Mouse (Mus musculus) C2C12 (cell line): Measurements from ENCODE around the gene Prmt9. TPM values are rescaled to one million over a fixed set of nuclear protein-coding genes. Genes with fewer than 3 reads are reported as not detected.
A peak's percentile ranks its signal among the peaks of the same experiment; 100 is the strongest.

Experiments used
- H3K27me3 ChIP-seq: one replicate; pipeline ENCODE4 v1.6.1; 2011; ENCODE audit not compliant: control insufficient read depth, insufficient read depth, insufficient read length
- H3K36me3 ChIP-seq: one replicate; pipeline ENCODE4 v1.6.1; 2011; ENCODE audit not compliant: control insufficient read depth, insufficient read depth
- H3K4me3 ChIP-seq: one replicate; pipeline ENCODE4 v1.5.1; 2011; ENCODE audit warnings: mild to moderate bottlenecking, control low read depth; ENCODE audit not compliant: poor library complexity, insufficient read depth, severe bottlenecking
- H3K79me2 ChIP-seq: one replicate; pipeline ENCODE4 v1.6.1; 2011; ENCODE audit not compliant: control insufficient read depth, insufficient read depth
- H3K79me3 ChIP-seq: one replicate; pipeline ENCODE4 v1.6.1; 2011; ENCODE audit warnings: low read depth, control low read depth
- H3ac ChIP-seq: one replicate; pipeline ENCODE3; 2011; ENCODE audit warnings: low read depth; ENCODE audit not compliant: control insufficient read depth, insufficient read length
- CEBPB ChIP-seq: IDR thresholded peaks from one replicate; pipeline ENCODE4 v1.6.1; 2011; ENCODE audit warnings: low read depth, mild to moderate bottlenecking, control low read depth, moderate library complexity
- CTCF ChIP-seq: IDR thresholded peaks from one replicate; pipeline ENCODE4 v1.5.1; 2011; ENCODE audit not compliant: control insufficient read depth, insufficient read depth, insufficient read length
- FOSL1 ChIP-seq: IDR thresholded peaks from one replicate; pipeline ENCODE4 v1.8.0; 2011; ENCODE audit warnings: mild to moderate bottlenecking, low read length; ENCODE audit not compliant: poor library complexity, insufficient read depth, severe bottlenecking
- MAX ChIP-seq: IDR thresholded peaks from one replicate; pipeline ENCODE4 v1.6.1; 2011; ENCODE audit warnings: mild to moderate bottlenecking, control low read depth
- MYOD1 ChIP-seq: IDR thresholded peaks from one replicate; pipeline ENCODE4 v1.6.1; 2011; ENCODE audit warnings: low read depth; ENCODE audit not compliant: control insufficient read depth, insufficient read length
- MYOG ChIP-seq: IDR thresholded peaks from one replicate; pipeline ENCODE4 v1.6.1; 2011; ENCODE audit not compliant: control insufficient read depth, insufficient read length; ENCODE audit errors: extremely low read depth
- USF1 ChIP-seq: IDR thresholded peaks from one replicate; pipeline ENCODE4 v1.6.1; 2011; ENCODE audit warnings: low read depth, mild to moderate bottlenecking, control low read depth, moderate library complexity
- polyA plus RNA-seq: library from polyadenylated mRNA; unstranded; fragments of >200 nt; fragmentation: generic; extraction: Trizol; gene quantifications from one replicate; pipeline ENCODE4 v1.2.1, GENCODE M21; 2012; ENCODE audit warnings: missing spikeins

Prmt9 gene
- polyA plus RNA-seq, 1 experiment = 7.5 TPM

DNA sequence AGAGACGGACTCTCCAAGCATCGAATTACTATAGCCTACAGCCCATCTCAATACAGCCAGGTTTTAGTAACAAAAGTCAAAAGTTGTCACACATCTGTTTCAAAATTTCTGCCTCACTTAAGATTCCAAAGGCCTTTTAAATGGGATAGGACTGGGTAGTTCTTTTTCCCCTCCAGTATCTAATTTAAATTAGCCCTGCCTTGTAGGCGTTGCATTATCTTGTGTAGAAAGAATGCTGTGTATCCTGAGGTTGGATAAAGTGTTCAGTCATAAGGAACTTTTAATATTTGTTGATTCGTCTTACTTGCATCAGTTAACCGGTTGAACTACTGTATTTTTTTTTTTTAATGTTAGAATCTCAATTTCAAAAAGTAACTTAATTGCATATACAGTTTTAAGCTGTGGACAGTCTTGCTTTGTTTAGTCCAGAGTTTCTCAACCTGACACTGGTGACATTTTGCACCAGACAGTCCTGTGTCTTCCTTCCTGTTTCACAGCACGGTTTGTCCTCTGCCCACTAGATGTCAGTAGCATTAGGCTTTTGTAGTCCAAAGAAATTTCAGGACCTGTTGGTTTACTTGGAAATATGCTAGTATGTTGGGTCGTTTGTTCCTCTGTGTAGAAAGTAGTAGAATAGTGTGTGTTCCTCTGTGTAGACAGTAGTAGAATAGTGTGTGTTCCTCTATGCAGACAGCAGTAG is 834 bp downstream of the Prmt9 start:
- TF ChIP-seq CEBPB (no peak), USF1 (no peak), MAX (no peak), MYOD1 (no peak), FOSL1 (no peak)
- Histone ChIP-seq H3ac (peak overlapping the region; percentile 70), H3K79me3 (peaks cover 26% of the 10 kb centered on the region), H3K4me3 (peak overlapping the region; percentile 53), H3K27me3 (no peaks in the 10 kb centered on the region), H3K79me2 (peaks cover 51% of the 10 kb centered on the region), H3K36me3 (peaks cover 19% of the 10 kb centered on the region)

DNA sequence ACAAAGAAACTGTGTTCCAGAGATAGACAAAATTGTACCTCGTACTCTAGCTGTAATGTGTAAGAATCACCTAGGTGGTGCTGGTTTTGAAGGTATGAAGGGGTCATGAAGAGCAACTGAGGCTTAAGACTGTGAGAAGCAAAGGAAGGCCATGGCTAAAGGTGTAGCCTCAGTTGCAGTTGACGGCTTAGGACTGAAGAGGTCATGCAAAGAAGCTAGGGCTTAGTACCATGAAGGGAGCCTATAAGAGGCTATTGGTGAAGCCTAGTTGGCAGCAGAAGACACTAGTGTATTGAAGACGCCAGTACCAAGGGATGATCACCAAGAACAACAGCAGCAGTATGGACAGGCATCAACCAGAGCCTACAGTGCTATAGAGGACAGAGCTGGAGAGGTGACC is 3.3 kb downstream of the Prmt9 start:
- Histone ChIP-seq H3K36me3 (peaks cover 42% of the 10 kb centered on the region), H3ac (no peak overlapping the region), H3K79me2 (peaks cover 51% of the 10 kb centered on the region), H3K27me3 (no peaks in the 10 kb centered on the region), H3K4me3 (no peak overlapping the region), H3K79me3 (peaks cover 26% of the 10 kb centered on the region)
- TF ChIP-seq MYOD1 (no peak), MYOG (no peak), MAX (no peak), USF1 (no peak), FOSL1 (no peak), CTCF (no peak), CEBPB (no peak)

DNA sequence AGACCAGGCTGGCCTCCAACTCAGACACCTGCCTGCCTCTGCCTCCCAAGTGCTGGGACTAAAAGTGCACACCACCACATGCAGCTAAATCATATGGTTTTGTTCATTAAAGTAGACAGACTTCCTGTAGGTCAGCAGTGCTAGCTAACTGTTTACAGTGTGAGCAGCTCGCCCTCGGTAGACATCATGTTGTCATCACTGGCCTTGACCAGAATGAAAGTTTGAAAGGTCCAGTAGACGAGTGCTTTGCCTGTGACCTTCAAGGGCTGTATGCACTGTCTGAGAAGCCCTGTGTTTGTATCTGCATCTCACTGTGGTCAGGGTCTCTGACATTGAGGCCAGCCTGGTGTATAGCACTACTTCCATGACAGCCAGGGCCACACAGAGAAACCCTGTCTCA is 12.2 kb downstream of the Prmt9 start:
- Histone ChIP-seq H3ac (no peak overlapping the region), H3K4me3 (no peak overlapping the region), H3K79me3 (no peaks in the 10 kb centered on the region), H3K27me3 (no peaks in the 10 kb centered on the region), H3K79me2 (no peaks in the 10 kb centered on the region), H3K36me3 (peaks cover 52% of the 10 kb centered on the region)
- TF ChIP-seq FOSL1 (no peak), USF1 (no peak), MYOD1 (no peak), MYOG (no peak), CEBPB (no peak), MAX (no peak), CTCF (no peak)

DNA sequence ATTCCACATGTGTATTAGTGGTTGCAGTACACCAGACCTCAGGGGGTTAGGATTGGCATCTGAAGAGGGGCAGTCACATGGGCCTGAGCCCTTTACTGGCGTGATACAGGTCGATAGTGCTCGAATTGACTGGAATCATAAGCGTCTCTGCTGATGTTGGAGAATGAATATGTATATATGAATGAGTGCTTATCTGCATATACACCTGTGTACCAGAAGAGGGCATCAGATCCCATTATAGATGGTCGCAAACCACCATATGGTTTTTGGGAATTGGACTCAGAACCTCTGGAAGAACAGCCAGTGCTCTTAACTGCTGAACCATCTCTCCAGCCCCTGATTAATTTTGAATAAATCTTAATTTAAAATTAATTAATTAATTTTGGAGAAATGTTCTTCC is 25.0 kb downstream of the Prmt9 start:
- Histone ChIP-seq H3K4me3 (no peak overlapping the region), H3K79me2 (no peaks in the 10 kb centered on the region), H3ac (no peak overlapping the region), H3K36me3 (peaks cover 38% of the 10 kb centered on the region), H3K27me3 (no peaks in the 10 kb centered on the region), H3K79me3 (no peaks in the 10 kb centered on the region)
- no peak for TF ChIP-seq CTCF
- TF ChIP-seq USF1 = no peak
- TF ChIP-seq MAX = no peak
- no peak for TF ChIP-seq MYOG
- TF ChIP-seq CEBPB = no peak
- no peak for TF ChIP-seq FOSL1
- no peak for TF ChIP-seq MYOD1

- no peak overlapping the region for H3K4me3 ChIP-seq
- H3K79me3 ChIP-seq = no peaks in the 10 kb centered on the region
- no peak for TF ChIP-seq CEBPB
- TF ChIP-seq MAX = no peak
- no peak for TF ChIP-seq CTCF
- TF ChIP-seq USF1 = no peak
- no peak for TF ChIP-seq MYOG
- TF ChIP-seq MYOD1 = no peak
- no peak for TF ChIP-seq FOSL1
- peaks cover 42% of the 10 kb centered on the region for H3K36me3 ChIP-seq
- H3K27me3 ChIP-seq = no peaks in the 10 kb centered on the region
- no peaks in the 10 kb centered on the region for H3K79me2 ChIP-seq
- no peak overlapping the region for H3ac ChIP-seq
Observed at GRCm38 (mm10) chr8:77577674-77578073, 28.5 kb downstream of the Prmt9 start.

- no peaks in the 10 kb centered on the region for H3K27me3 ChIP-seq
- H3K79me3 ChIP-seq = no peaks in the 10 kb centered on the region
- peaks cover 22% of the 10 kb centered on the region for H3K36me3 ChIP-seq
- H3K79me2 ChIP-seq = no peaks in the 10 kb centered on the region
- H3K4me3 ChIP-seq = no peak overlapping the region
- TF ChIP-seq CTCF (no peak), MAX (no peak), FOSL1 (no peak), CEBPB (no peak), USF1 (no peak), MYOG (no peak), MYOD1 (no peak)
- no peak overlapping the region for H3ac ChIP-seq
Observed at GRCm38 (mm10) chr8:77584174-77584573, 35.0 kb downstream of the Prmt9 start.
